Mouse (Mus musculus) left cerebral cortex, postnatal 10 days (tissue): ENCODE measurements around the gene Meox1. TPM values are rescaled to one million over a fixed set of nuclear protein-coding genes. Genes with fewer than 3 reads are reported as not detected.

ENCODE experiments used
- DNase-seq, 2 experiments: peaks; one replicate each; pipeline ENCODE4 v3.0.0; 2021 to 2022; ENCODE audit warnings: low spot score in 2 of 2, mixed read lengths in 1 of 2; ENCODE audit errors: extremely low spot score in 1 of 2
- intact Hi-C: fragments of 180-260 bp; cut with DNase I; formaldehyde crosslinking; loops from one replicate; pipeline ENCODE4 v1.15.1; 2025
- total RNA-seq, 2 experiments: library from RNA; stranded (reverse); gene quantifications; 2 replicates each; pipeline ENCODE4 v1.2.3; 2021

Meox1 gene
- 1 to 10 TPM; 3.1 to 3.3 TPM for total RNA-seq

GRCm38 (mm10) chr11:101894204-101894603 is at the start of gene Meox1:
Gene Meox1 (minus strand): TSS chr11:101894374.
- DNase-seq, result no peak

DNA sequence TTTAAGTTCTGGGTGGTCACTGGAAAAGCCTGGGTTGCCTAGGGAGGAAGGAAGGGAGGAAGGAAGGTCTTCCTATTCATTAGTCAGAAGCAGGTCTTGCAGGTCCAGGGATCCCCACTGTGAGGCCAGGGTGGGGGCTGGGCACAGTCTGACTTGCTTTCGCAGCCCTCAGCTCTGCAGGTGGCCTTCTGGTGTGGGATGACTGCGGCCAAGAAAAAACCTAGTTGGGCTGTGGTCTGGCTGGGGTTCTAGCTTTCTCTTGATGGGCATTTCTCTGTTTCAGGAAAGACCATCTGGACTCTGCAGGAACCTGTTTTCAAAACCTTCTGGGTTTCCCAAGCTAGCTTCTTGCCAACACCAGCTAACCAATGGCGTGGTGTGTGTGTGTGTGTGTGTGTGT is 48.9 kb upstream of the Meox1 start:
- intact Hi-C loops, result no loop called here
- DNase-seq, result no peak

More at GRCm38 (mm10) chr11:101894204-101894603, at the start of gene Meox1:
- intact Hi-C loops, result loop anchor here (5.0 kb wide), 1 partner anchor 62 kb away; no protein-coding TSS in a partner anchor

DNA sequence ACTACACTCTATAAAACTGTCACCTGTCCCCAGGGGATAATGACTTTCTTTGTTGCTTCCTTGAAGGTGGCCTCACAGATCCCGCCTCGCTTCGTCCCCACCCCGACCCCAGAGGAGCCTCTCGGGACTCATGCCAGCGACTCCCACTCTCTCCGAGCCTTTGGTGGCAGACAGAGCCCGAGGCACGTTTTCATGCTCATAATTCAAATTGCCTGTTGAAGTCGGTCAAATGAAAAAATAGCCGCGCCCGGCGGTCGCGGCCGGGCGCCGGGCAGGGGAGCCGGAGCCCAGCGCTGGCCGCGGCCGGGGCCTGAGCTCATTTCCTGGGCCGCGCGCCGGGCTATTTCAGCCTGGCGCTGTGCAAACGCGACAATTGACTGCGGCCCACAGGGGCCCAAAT is 42.9 kb upstream of the Meox1 start:
- no peak for DNase-seq
- intact Hi-C loops, result no loop called here

DNA sequence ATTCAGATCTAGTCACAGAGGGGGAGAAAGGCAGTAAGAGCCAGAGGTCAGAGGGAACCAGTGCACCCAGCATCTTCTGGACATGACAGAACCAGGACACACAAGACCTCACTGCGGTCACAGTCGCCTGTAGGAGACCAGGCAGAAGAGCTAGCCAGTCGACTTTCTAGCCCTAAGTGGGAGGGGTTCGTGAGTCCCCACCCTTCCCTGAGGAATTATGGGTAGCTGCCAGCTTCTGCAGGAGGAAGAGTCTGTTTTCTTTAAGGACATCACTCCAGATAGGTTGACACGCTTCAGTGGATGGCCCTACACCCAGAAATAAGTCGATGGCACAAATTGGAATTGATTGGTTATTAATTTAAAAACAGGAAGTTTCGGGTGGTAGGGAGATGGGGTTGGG is 42.2 kb upstream of the Meox1 start:
- intact Hi-C loops, result no loop called here
- DNase-seq, result no peak

DNA sequence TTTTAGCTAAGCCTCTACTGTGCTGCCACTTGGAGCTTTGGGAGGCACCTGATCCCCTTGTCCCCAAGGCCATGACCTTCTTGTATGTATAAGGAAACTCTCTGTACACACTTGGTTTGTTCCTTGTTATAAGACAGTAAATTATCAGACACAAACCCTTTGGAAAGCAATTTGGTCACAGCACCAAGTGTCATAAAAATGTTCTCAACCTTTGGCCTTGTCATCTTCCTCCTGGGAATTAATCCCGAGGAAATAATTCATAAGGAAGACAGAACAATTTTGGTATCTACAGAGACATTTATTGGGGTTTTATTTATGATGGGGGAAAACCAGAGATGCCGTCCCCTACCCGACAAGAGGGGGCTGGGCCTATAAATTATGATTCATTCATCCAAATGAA is 41.6 kb upstream of the Meox1 start:
- no peak for DNase-seq
- intact Hi-C loops, result no loop called here

GRCm38 (mm10) chr11:101931978-101932377 is 37.8 kb upstream of the Meox1 start:
- intact Hi-C loops, result no loop called here
- DNase-seq, result no peak

- peak in 1 of 2 experiments; percentile 44 for DNase-seq
- intact Hi-C loops, result no loop called here
Observed at GRCm38 (mm10) chr11:101928030-101928762, 34.0 kb upstream of the Meox1 start.

DNA sequence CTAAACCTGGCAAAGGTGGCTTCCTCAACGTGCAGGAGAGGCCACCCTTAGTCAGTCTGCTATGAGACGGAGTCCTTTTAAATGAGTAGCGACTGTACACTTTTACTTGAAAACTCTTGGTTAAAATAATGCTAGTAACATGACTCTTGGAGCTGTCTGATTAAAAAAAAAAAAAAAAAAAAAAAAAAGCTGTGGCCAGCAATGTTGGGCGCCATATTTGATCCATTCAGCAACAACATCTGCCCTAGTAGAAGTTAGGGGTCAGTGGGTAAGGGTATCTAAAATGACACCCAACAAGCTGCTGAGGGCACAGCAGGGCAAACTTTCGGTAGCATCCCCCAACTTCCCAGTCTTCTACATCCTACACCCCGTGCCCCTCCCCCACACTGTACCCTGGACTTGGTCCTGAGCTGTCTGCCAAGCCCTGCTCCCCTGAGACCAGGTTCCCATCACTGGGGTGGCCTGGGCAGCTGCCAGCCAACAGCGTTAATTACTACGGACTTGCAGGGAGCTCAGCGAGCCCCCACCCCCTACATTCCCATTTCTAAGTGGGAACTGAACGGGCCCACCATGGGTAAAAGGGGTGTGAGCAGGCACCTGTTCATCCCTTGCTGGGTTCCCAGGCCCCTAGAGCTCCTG is 32.9 kb upstream of the Meox1 start:
- peak in 1 of 2 experiments; percentile 55 for DNase-seq
- intact Hi-C loops, result no loop called here

DNA sequence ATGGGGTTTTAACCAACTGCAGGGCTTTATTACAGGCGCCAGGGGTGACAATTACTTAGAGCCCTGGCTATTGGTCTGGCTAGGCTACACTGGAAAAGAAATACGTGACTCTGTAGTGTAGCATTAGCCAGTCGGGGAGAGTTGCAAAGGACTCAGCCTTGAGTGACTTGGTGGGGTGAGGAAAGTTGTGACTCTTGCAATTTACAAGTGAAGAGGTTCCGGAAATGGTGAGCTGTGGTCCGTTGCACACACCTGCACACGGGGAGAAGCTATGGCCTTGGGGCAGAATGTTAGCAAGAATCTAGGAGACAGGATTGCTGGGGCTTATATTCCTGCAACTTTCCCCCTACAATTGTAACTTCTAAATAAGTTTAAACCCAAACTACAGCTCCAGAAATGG is 31.5 kb upstream of the Meox1 start:
- DNase-seq, result no peak
- intact Hi-C loops, result no loop called here

GRCm38 (mm10) chr11:101924441-101924976 is 30.3 kb upstream of the Meox1 start:
- intact Hi-C loops, result no loop called here

GRCm38 (mm10) chr11:101923988-101924387 is 29.8 kb upstream of the Meox1 start:
- intact Hi-C loops, result no loop called here
- no peak for DNase-seq

More at GRCm38 (mm10) chr11:101924441-101924976, 30.3 kb upstream of the Meox1 start:
- DNase-seq, result no peak

DNA sequence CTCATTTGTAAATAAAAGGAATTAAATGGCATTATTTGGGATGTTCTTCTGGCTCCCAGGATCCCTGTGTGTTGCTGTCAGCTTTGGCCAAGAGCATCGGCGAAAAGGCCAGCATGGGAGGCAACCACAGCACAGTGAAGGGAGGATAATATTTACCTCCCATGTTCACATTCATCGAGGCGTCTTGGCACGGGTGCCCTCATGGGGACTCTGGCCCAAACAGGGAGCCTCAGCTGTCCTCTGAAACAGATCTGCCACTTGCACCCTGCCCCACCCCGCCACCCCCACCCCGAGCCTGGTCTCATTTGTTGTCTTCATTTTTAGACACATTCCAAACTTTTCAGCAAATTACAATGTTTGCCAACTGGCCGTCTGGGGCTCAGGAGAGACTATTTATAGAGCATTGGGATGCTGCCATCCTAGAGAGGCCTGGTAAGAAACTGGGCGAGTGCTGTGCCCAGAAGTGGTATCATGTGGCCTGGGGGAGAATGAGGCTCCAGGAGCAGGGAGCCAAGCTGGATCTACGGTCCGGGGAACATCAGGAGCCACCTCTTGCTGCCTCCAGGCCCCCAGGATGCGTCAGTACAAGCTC is 27.3 kb upstream of the Meox1 start:
- DNase-seq, result peak in 1 of 2 experiments; percentile 31
- intact Hi-C loops, result loop anchor here (1.0 kb wide), 1 partner anchor 47 kb away; no protein-coding TSS in a partner anchor

DNA sequence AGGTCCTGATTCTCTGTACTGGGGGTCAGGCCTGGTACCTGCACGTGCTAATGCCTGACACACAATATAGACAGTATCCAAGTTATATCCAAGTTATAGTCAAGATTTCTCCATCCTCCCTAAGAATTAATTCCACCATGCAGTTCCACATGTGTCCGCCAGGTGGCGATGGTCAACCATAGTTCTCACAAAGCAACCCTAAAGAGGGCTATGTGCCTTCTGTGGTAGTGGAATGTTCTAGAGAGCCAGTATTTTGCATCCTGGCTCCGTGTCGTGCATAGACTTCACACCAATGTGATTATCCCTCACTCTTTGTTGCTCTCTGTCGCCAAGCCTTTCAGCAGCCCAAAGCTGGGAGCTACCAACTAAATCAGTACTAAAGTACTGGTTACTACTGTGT is 25.5 kb upstream of the Meox1 start:
- intact Hi-C loops, result no loop called here
- peak; percentile 77 to 87 for DNase-seq

GRCm38 (mm10) chr11:101918609-101919008 is 24.4 kb upstream of the Meox1 start:
- DNase-seq, result no peak
- intact Hi-C loops, result no loop called here

DNA sequence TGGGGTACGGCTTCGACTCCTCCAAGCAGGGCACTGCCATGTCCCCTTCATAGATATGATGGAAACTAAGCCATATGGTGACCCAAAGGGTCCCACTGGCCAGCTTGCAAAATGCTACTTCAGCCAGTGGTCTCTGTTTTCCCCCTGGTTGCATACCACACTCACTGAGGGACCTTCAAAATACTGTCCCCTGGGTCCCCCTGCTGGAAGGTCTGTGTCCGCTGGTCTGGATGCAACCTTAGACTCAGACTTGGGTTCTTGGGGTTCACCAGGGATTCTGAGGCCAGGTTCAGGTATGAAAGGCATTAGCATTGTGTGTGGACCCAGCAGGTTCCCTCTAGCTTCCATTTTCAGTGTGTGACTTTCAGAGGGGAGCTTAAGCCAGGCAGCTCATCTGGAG is 22.6 kb upstream of the Meox1 start:
- intact Hi-C loops, result no loop called here
- DNase-seq, result no peak

- intact Hi-C loops, result loop anchor here (5.0 kb wide), 1 partner anchor 146 kb away; no protein-coding TSS in a partner anchor
Observed at GRCm38 (mm10) chr11:101913591-101913990, 19.4 kb upstream of the Meox1 start.

GRCm38 (mm10) chr11:101911855-101912579 is 17.8 kb upstream of the Meox1 start:
- no peak for DNase-seq

More at GRCm38 (mm10) chr11:101913591-101913990, 19.4 kb upstream of the Meox1 start:
- DNase-seq, result no peak

GRCm38 (mm10) chr11:101910230-101910946 is 16.2 kb upstream of the Meox1 start:
- intact Hi-C loops, result loop anchor here (2.0 to 5.0 kb wide), 2 partner anchors 98 to 143 kb away; no protein-coding TSS in a partner anchor
- peak; percentile 72 to 78 for DNase-seq

More at GRCm38 (mm10) chr11:101911855-101912579, 17.8 kb upstream of the Meox1 start:
- intact Hi-C loops, result loop anchor here (2.0 to 5.0 kb wide), 2 partner anchors 99 to 145 kb away; no protein-coding TSS in a partner anchor
